Mouse (Mus musculus) kidney, embryonic 16.5 days (tissue): ENCODE data around the gene Klf7. TPM values are rescaled to one million over a fixed set of nuclear protein-coding genes. Genes with fewer than 3 reads are reported as not detected.

Source experiments
- ATAC-seq: fragments of 200-750 bp; cut with Nextera tagmentation; 2 replicates; pipeline ENCODE4 v1.8.0; 2017; ENCODE audit warnings: moderate TSS enrichment; ENCODE audit not compliant: low FRiP score, low TSS enrichment
- H3K27ac ChIP-seq: fragments of 300-500 bp; sonication (generic); 2 replicates; pipeline ENCODE4 v1.5.1; 2014; ENCODE audit warnings: low read length
- H3K27me3 ChIP-seq: fragments of 300-500 bp; sonication (generic); 2 replicates; pipeline ENCODE4 v1.6.1; 2014; ENCODE audit warnings: low read length, control low read depth, mixed read lengths; ENCODE audit not compliant: insufficient read depth
- H3K36me3 ChIP-seq: fragments of 300-500 bp; sonication (generic); 2 replicates; pipeline ENCODE4 v1.6.1; 2014; ENCODE audit warnings: low read length, control low read depth, mixed read lengths; ENCODE audit not compliant: insufficient read depth
- H3K4me1 ChIP-seq: fragments of 300-500 bp; sonication (generic); 2 replicates; pipeline ENCODE4 v1.6.1; 2014; ENCODE audit warnings: low read length, control low read depth, mixed read lengths; ENCODE audit not compliant: insufficient read depth
- H3K4me2 ChIP-seq: fragments of 300-500 bp; sonication (generic); replicated peaks from 2 replicates; pipeline ENCODE4 v1.6.1; 2014; ENCODE audit warnings: low read depth, low read length
- H3K4me3 ChIP-seq: fragments of 300-500 bp; sonication (generic); 2 replicates; pipeline ENCODE4 v1.5.1; 2014; ENCODE audit warnings: mild to moderate bottlenecking, low read length
- H3K9ac ChIP-seq: fragments of 300-500 bp; sonication (generic); replicated peaks from 2 replicates; pipeline ENCODE4 v1.6.1; 2014; ENCODE audit warnings: low read length
- H3K9me3 ChIP-seq: fragments of 300-500 bp; sonication (generic); 2 replicates; pipeline ENCODE4 v1.6.1; 2016; ENCODE audit warnings: low read length, control low read depth
- WGBS: fragments of 180-500 bp; shearing (Covaris S2); extraction: QIAGEN DNeasy Blood & Tissue Kit; methylation state at CpG from one replicate; pipeline ENCODE4 v1.1.7; 2014; 5-methylcytosine and 5-hydroxymethylcytosine counted together
- polyA plus RNA-seq: library from polyadenylated mRNA; unstranded; fragments of >200 nt; fragmentation: Nextera tagmentation; extraction: Ambion mirVana; gene quantifications from 2 replicates; pipeline ENCODE4 v1.2.1, GENCODE M21; 2015

Gene Klf7
- polyA plus RNA-seq, 1 experiment from 2014 or later = 23.6 TPM

- Histone ChIP-seq H3K36me3 (no peaks in the 10 kb centered on the region; the same call in 1 of the 2 replicates), H3K4me1 (peaks cover 9% of the 10 kb centered on the region; the same call in 1 of the 2 replicates), H3K4me3 (no peak overlapping the region), H3K27ac (no peak overlapping the region), H3K27me3 (no peaks in the 10 kb centered on the region), H3K4me2 (no peak overlapping the region), H3K9ac (no peak overlapping the region), H3K9me3 (0 out of 2 replicates have a peak, but pooled peaks cover 3% of the 10 kb centered on the region)
- WGBS = 85% methylated on average over 4 of the region's 4 CpGs
- ATAC-seq = no peak
These were observed 66.9 kb downstream of the Klf7 start for GRCm38 (mm10) chr1:64055210-64055609.

GRCm38 (mm10) chr1:64052069-64052750 lies 69.9 kb downstream of the Klf7 start:
- H3K27me3 ChIP-seq = no peaks in the 10 kb centered on the region
- peaks cover 9% of the 10 kb centered on the region; the same call in 1 of the 2 replicates for H3K4me1 ChIP-seq
- H3K27ac ChIP-seq = no peak overlapping the region
- H3K9me3 ChIP-seq = no peaks in the 10 kb centered on the region
- H3K9ac ChIP-seq = no peak overlapping the region
- no peak overlapping the region for H3K4me3 ChIP-seq
- WGBS = 57% methylated on average over 7 of the region's 7 CpGs
- no peaks in the 10 kb centered on the region for H3K36me3 ChIP-seq
- no peak for ATAC-seq
- no peak overlapping the region for H3K4me2 ChIP-seq

- WGBS = 84% methylated on average over 4 of the region's 4 CpGs
- Histone ChIP-seq H3K9ac (no peak overlapping the region), H3K4me3 (no peak overlapping the region), H3K36me3 (no peaks in the 10 kb centered on the region), H3K9me3 (no peaks in the 10 kb centered on the region), H3K4me2 (no peak overlapping the region), H3K27ac (no peak overlapping the region), H3K4me1 (peaks cover 5% of the 10 kb centered on the region; the same call in 1 of the 2 replicates), H3K27me3 (no peaks in the 10 kb centered on the region)
- ATAC-seq = no peak
These were observed 73.5 kb downstream of the Klf7 start for GRCm38 (mm10) chr1:64048567-64048966.

- Histone ChIP-seq H3K4me3 (no peak overlapping the region), H3K9ac (no peak overlapping the region), H3K27ac (no peak overlapping the region), H3K4me2 (no peak overlapping the region), H3K27me3 (no peaks in the 10 kb centered on the region), H3K4me1 (no peaks in the 10 kb centered on the region; the same call in 1 of the 2 replicates), H3K36me3 (no peaks in the 10 kb centered on the region), H3K9me3 (no peaks in the 10 kb centered on the region)
- ATAC-seq = no peak
These were observed 75.3 kb downstream of the Klf7 start for GRCm38 (mm10) chr1:64046802-64047156.

GRCm38 (mm10) chr1:64046087-64046801 lies 75.8 kb downstream of the Klf7 start:
- no peak for ATAC-seq
- Histone ChIP-seq H3K4me2 (no peak overlapping the region), H3K4me3 (no peak overlapping the region), H3K27me3 (no peaks in the 10 kb centered on the region), H3K27ac (no peak overlapping the region), H3K4me1 (peaks cover under 1% of the 10 kb centered on the region; the same call in 1 of the 2 replicates), H3K9me3 (no peaks in the 10 kb centered on the region), H3K9ac (no peak overlapping the region), H3K36me3 (no peaks in the 10 kb centered on the region)
- 81% methylated on average over 14 of the region's 14 CpGs for WGBS

GRCm38 (mm10) chr1:64044577-64044976 lies 77.5 kb downstream of the Klf7 start:
- H3K27ac ChIP-seq = no peak overlapping the region
- WGBS = 47% methylated on average over 2 of the region's 2 CpGs

GRCm38 (mm10) chr1:64040831-64041383 lies 81.2 kb downstream of the Klf7 start:
- Histone ChIP-seq H3K27ac (no peak overlapping the region; the same call in 1 of the 2 replicates), H3K4me3 (no peak overlapping the region), H3K4me1 (peaks cover 20% of the 10 kb centered on the region), H3K36me3 (peaks cover 6% of the 10 kb centered on the region; the same call in 1 of the 2 replicates), H3K27me3 (no peaks in the 10 kb centered on the region), H3K4me2 (no peak overlapping the region), H3K9me3 (no peaks in the 10 kb centered on the region), H3K9ac (no peak overlapping the region)
- ATAC-seq = peak; percentile 72
- WGBS = 58% methylated on average over 5 of the region's 5 CpGs

More at GRCm38 (mm10) chr1:64044577-64044976, 77.5 kb downstream of the Klf7 start:
- Histone ChIP-seq H3K4me2 (no peak overlapping the region), H3K4me1 (peaks cover 11% of the 10 kb centered on the region; the same call in 1 of the 2 replicates), H3K27me3 (no peaks in the 10 kb centered on the region), H3K36me3 (peaks cover 6% of the 10 kb centered on the region; the same call in 1 of the 2 replicates), H3K4me3 (no peak overlapping the region), H3K9ac (no peak overlapping the region), H3K9me3 (no peaks in the 10 kb centered on the region)
- ATAC-seq = no peak

GRCm38 (mm10) chr1:64040061-64040686 lies 81.9 kb downstream of the Klf7 start:
- H3K9ac ChIP-seq = no peak overlapping the region
- 73% methylated on average over 10 of the region's 10 CpGs for WGBS
- no peak overlapping the region for H3K4me3 ChIP-seq
- peaks cover 9% of the 10 kb centered on the region for H3K36me3 ChIP-seq
- no peak for ATAC-seq
- no peak overlapping the region for H3K4me2 ChIP-seq
- H3K9me3 ChIP-seq = no peaks in the 10 kb centered on the region
- H3K27me3 ChIP-seq = no peaks in the 10 kb centered on the region
- H3K27ac ChIP-seq = no peak overlapping the region; the same call in 1 of the 2 replicates
- peaks cover 25% of the 10 kb centered on the region for H3K4me1 ChIP-seq

- no peaks in the 10 kb centered on the region for H3K27me3 ChIP-seq
- H3K4me3 ChIP-seq = no peak overlapping the region
- 72% methylated on average over 5 of the region's 5 CpGs for WGBS
- H3K27ac ChIP-seq = no peak overlapping the region
- no peaks in the 10 kb centered on the region for H3K9me3 ChIP-seq
- no peak for ATAC-seq
- peaks cover 19% of the 10 kb centered on the region for H3K36me3 ChIP-seq
- no peak overlapping the region for H3K4me2 ChIP-seq
- H3K4me1 ChIP-seq = peaks cover 25% of the 10 kb centered on the region
- H3K9ac ChIP-seq = no peak overlapping the region
These were observed 83.7 kb downstream of the Klf7 start for GRCm38 (mm10) chr1:64038343-64038742.
